Mouse (Mus musculus) intestine, postnatal 0 days (tissue): ENCODE results near the gene 1810037I17Rik. TPM values are rescaled to one million over a fixed set of nuclear protein-coding genes. Genes with fewer than 3 reads are reported as not detected.

Source experiments
- ATAC-seq: fragments of 200-750 bp; cut with Nextera tagmentation; 2 replicates; pipeline ENCODE4 v1.8.0; 2017; ENCODE audit warnings: mild to moderate bottlenecking, moderate TSS enrichment, moderate library complexity
- H3K27ac ChIP-seq: fragments of 300-500 bp; sonication (generic); 2 replicates; pipeline ENCODE4 v1.5.1; 2014; ENCODE audit warnings: mild to moderate bottlenecking, low read depth, low read length, moderate library complexity
- H3K27me3 ChIP-seq: fragments of 300-500 bp; sonication (generic); replicated peaks from 2 replicates; pipeline ENCODE4 v1.6.1; 2014; ENCODE audit warnings: low read length, mixed read lengths; ENCODE audit not compliant: control insufficient read depth, insufficient read depth
- H3K36me3 ChIP-seq: fragments of 300-500 bp; sonication (generic); 2 replicates; pipeline ENCODE4 v1.6.1; 2014; ENCODE audit warnings: mild to moderate bottlenecking, moderate library complexity; ENCODE audit not compliant: control insufficient read depth, insufficient read depth
- H3K4me1 ChIP-seq: fragments of 300-500 bp; sonication (generic); replicated peaks from 2 replicates; pipeline ENCODE4 v1.6.1; 2014; ENCODE audit warnings: antibody characterized with exemption, low read length, mixed read lengths; ENCODE audit not compliant: control insufficient read depth, insufficient read depth
- H3K4me2 ChIP-seq: fragments of 300-500 bp; sonication (generic); replicated peaks from 2 replicates; pipeline ENCODE4 v1.6.1; 2014; ENCODE audit warnings: low read depth, mild to moderate bottlenecking, moderate library complexity
- H3K4me3 ChIP-seq: fragments of 300-500 bp; sonication (generic); 2 replicates; pipeline ENCODE4 v1.5.1; 2014; ENCODE audit warnings: low read depth, low read length
- H3K9ac ChIP-seq: fragments of 300-500 bp; sonication (generic); 2 replicates; pipeline ENCODE4 v1.6.1; 2014; ENCODE audit warnings: mild to moderate bottlenecking, low read depth, low read length
- H3K9me3 ChIP-seq: fragments of 300-500 bp; sonication (generic); 2 replicates; pipeline ENCODE4 v1.6.1; 2016; ENCODE audit warnings: mixed run types; ENCODE audit not compliant: control insufficient read depth
- CTCF ChIP-seq: sonication (generic); IDR thresholded peaks from 2 replicates; pipeline ENCODE4 v1.5.1; 2016; ENCODE audit warnings: low read depth, mild to moderate bottlenecking, control low read depth, antibody characterized with exemption, moderate library complexity
- WGBS: fragments of 180-500 bp; shearing (Covaris S2); extraction: QIAGEN DNeasy Blood & Tissue Kit; methylation state at CpG from one replicate; pipeline ENCODE4 v1.1.7; 2014; 5-methylcytosine and 5-hydroxymethylcytosine counted together
- polyA plus RNA-seq: library from polyadenylated mRNA; unstranded; fragments of >200 nt; fragmentation: Nextera tagmentation; extraction: Ambion mirVana; gene quantifications from 2 replicates; pipeline ENCODE4 v1.2.1, GENCODE M21; 2015

1810037I17Rik gene
- polyA plus RNA-seq, 1 experiment from 2014 or later, result 222 TPM

DNA sequence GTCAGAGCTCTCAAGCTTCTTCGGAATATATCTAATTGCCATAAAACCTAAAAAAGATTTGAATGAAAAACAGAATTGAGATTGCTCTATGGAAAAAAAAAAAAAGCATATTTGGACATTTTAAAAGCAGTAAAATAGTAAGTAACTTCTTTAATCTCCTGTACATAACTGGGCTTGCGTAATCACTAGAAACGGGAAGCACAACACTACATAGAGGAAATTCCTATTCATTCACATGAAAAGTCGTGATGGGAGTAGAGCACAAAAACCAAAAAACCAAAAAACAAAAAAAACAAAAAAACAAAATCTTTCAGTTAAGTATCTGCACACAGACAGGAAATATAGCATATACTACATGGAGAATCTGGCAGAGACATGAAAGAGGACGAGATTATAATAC, 40.3 kb downstream of the 1810037I17Rik start:
- Histone ChIP-seq H3K4me1 (no peaks in the 10 kb centered on the region), H3K9ac (no peak overlapping the region), H3K27ac (no peak overlapping the region), H3K4me3 (no peak overlapping the region), H3K36me3 (peaks cover 22% of the 10 kb centered on the region), H3K27me3 (no peaks in the 10 kb centered on the region), H3K9me3 (no peaks in the 10 kb centered on the region), H3K4me2 (no peak overlapping the region)
- TF ChIP-seq CTCF, result no peak
- no peak for ATAC-seq
- 79% methylated on average over 5 of the region's 5 CpGs for WGBS

DNA sequence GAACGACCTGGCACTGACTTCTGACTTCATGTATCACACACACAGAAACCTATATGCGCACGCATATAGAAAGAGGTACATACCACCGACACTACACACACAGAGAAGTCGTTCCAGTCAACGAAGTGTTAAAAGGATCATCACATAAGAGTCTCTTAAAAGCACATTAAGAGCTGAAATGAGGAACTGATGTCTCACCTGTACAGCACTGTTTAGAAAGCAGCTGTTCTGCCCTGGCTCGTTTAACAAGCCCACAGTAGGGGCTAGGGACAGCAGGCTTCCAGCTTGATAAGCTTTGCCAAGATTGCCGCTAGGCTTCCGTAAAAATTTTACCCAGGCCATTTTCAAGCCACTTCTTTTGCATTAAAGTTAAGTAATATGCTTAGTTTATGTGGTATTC, 44.4 kb downstream of the 1810037I17Rik start:
- Histone ChIP-seq H3K9me3 (no peaks in the 10 kb centered on the region), H3K36me3 (peaks cover 11% of the 10 kb centered on the region), H3K4me3 (no peak overlapping the region), H3K4me1 (no peaks in the 10 kb centered on the region), H3K4me2 (no peak overlapping the region), H3K9ac (no peak overlapping the region), H3K27me3 (no peaks in the 10 kb centered on the region), H3K27ac (no peak overlapping the region)
- no peak for ATAC-seq
- no peak for TF ChIP-seq CTCF
- WGBS, result 90% methylated on average over 9 of the region's 9 CpGs

DNA sequence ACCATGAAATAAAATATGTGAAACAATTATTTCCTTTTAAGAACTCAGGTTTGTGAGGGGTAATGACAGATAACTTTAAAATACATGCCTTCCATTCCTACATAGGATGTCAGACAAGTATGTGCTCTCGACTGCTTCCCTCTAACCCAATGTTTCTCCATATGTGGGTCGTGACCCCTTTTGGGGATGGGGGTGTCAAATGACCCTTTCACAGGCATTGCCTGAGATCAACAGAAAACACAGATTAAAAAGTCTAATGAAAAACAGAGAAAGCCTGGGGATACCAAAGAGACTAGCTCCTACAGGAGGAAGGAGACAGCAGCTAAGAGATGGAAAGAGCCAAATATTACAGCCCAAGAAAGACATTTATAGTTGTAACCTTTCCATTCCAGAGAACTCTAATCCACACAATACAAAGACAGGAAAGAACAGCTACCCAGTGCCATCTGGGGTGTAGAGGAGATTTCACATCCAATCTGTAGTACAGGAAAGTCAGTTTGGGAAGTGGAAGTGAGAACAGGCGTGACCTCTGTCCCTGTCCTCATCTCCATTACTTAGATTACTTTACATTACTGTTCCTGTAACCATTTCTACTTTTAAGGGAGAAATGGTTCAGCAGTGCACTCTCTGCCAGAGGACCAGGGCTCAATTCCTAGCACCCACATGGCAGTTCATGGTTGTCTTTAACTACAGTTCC, 48.3 kb downstream of the 1810037I17Rik start:
- no peak overlapping the region for H3K4me2 ChIP-seq
- H3K9ac ChIP-seq, result no peak overlapping the region
- no peaks in the 10 kb centered on the region for H3K9me3 ChIP-seq
- H3K4me1 ChIP-seq, result no peaks in the 10 kb centered on the region
- H3K4me3 ChIP-seq, result no peak overlapping the region
- no peak overlapping the region for H3K27ac ChIP-seq
- peaks cover 11% of the 10 kb centered on the region for H3K36me3 ChIP-seq
- no peaks in the 10 kb centered on the region for H3K27me3 ChIP-seq
- WGBS, result 82% methylated on average over 3 of the region's 3 CpGs
- ATAC-seq, result no peak
- TF ChIP-seq CTCF, result no peak

- no peak for TF ChIP-seq CTCF
- 80% methylated on average over 3 of the region's 3 CpGs for WGBS
Observed at GRCm38 (mm10) chr3:122974833-122975232, 50.8 kb downstream of the 1810037I17Rik start.

DNA sequence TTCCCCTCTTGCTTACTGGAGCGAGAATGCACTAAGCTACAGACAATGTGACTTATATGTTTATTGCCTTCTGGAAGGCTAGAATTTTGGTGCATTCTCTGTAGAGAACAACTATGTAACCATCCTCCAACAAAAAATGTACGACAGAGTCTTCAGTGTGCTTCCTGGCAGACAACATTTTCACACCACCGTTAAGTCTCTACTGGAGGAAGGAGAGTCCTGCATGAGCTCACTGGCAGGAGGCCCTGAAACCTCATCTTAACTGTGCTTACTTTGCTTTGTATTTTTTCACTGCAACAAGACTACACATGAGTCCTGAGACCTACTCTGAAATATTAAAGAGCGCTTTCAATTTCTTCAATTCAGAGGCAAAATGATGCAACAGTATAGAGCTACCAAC, 51.4 kb downstream of the 1810037I17Rik start:
- Histone ChIP-seq H3K9ac (no peak overlapping the region), H3K4me2 (no peak overlapping the region), H3K36me3 (peaks cover 5% of the 10 kb centered on the region; the same call in 1 of the 2 replicates), H3K27me3 (no peaks in the 10 kb centered on the region), H3K4me1 (no peaks in the 10 kb centered on the region), H3K4me3 (no peak overlapping the region), H3K27ac (no peak overlapping the region), H3K9me3 (no peaks in the 10 kb centered on the region)
- no peak for ATAC-seq
- 79% methylated on average over 4 of the region's 4 CpGs for WGBS
- no peak for TF ChIP-seq CTCF

More at GRCm38 (mm10) chr3:122974833-122975232, 50.8 kb downstream of the 1810037I17Rik start:
- H3K27ac ChIP-seq, result no peak overlapping the region
- H3K36me3 ChIP-seq, result peaks cover 5% of the 10 kb centered on the region; the same call in 1 of the 2 replicates
- H3K27me3 ChIP-seq, result no peaks in the 10 kb centered on the region
- H3K4me1 ChIP-seq, result no peaks in the 10 kb centered on the region
- H3K4me3 ChIP-seq, result no peak overlapping the region
- H3K4me2 ChIP-seq, result no peak overlapping the region
- no peaks in the 10 kb centered on the region for H3K9me3 ChIP-seq
- ATAC-seq, result no peak
- no peak overlapping the region for H3K9ac ChIP-seq

Other genes starting within 250 kb of the 1810037I17Rik start
- gene Pde5a, start 195.3 kb upstream of the 1810037I17Rik start, polyA plus RNA-seq, result 9.0 and 9.1 TPM in 2 replicates
- 14,903 and 15,973 TPM in 2 replicates for gene Fabp2, start 29.1 kb upstream of the 1810037I17Rik start, polyA plus RNA-seq
- gene Gm10959, start 4.8 kb upstream of the 1810037I17Rik start, polyA plus RNA-seq, result not detected in 2 replicates
- 6.1 and 7.1 TPM in 2 replicates for gene Usp53, start 60.3 kb downstream of the 1810037I17Rik start, polyA plus RNA-seq
- gene Myoz2, start 110.8 kb downstream of the 1810037I17Rik start, polyA plus RNA-seq, result 0.09 TPM in 1 of 2 replicates, not detected in the other